In the genomic region with DNA sequence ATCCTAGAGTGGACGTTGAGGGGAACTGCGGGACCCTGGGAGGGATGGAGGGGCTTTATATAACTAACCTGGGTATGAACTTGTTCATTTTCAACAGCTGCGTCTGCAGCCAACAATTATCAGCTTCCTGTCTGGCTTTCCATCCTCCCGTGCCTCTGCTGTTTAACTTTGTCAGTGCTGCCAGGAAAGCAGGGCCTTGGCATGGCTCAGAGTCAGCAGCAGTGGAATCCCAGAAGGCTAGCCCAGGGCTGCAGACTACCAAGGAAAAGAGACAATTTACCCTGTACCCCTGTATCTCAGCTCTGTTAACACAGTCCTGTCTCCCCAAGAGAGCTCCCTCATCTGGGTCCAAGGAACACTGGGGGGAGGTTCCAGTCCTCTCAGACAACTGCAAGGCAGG, we compare ENCODE assay signal across 15 mouse cellular contexts.
DNase-seq lines count a peak whose midpoint lies in the region; TF ChIP-seq lines count a peak whose summit lies in the region.
"Had no signal": no experiment of that assay in that cellular context is flagged by ENCODE, and none has a peak within 500 bp of the region (broad histone marks: within the 10 kb centered on the region; RNA-seq: fewer than 3 reads in every experiment).

No protein-coding gene starts in this region.

- no peak for TF ChIP-seq POLR2A in cerebellum, adult 2 months (IDR thresholded peaks at IDR 0.05; ENCODE audit: borderline replicate concordance, insufficient read depth, low read length)

- intact Hi-C loops in heart, postnatal 14 days (cut with DNase I), result no loop called here

- DNase-seq in cerebellum, adult 2 months, result peak; percentile 46 to 50
- DNase-seq in cerebellum, postnatal 4 days (ENCODE audit: low spot score in 2 of 2), result no peak
- DNase-seq in heart, adult 8-10 months (ENCODE audit: low spot score), result peak; percentile 14
- DNase-seq in heart, postnatal 14 days, result no peak
- DNase-seq in cerebellum, postnatal 25 days, result peak; percentile 52 to 60
- peak; percentile 11 for DNase-seq in lung, postnatal 25 days (ENCODE audit: low spot score)
- no peak for DNase-seq in adrenal gland, postnatal 36 days
- DNase-seq in kidney, postnatal 25 days, result no peak
- DNase-seq: adrenal gland, adult 2 months; gastrocnemius, adult 2 months; layer of hippocampus, postnatal 36 days; retina, postnatal 1 day; thymus, postnatal 36 days had no signal

- WGBS in cerebellum, adult 2 months, result 15% methylated on average over 4 of the region's 4 CpGs

- H3K4me1 ChIP-seq in cerebellum, adult 2 months (ENCODE audit: control insufficient read depth, insufficient read depth, low read length), result peaks cover 62% of the 10 kb centered on the region

- TF ChIP-seq CTCF in cerebellum, adult 2 months (IDR thresholded peaks at IDR 0.05; ENCODE audit: borderline replicate concordance, insufficient read depth, low read depth, low read length), result no peak

- H3K4me3 ChIP-seq in cerebellum, adult 2 months (replicated peaks; ENCODE audit: insufficient read depth, low read depth, low read length), result no peak overlapping the region
- H3K4me3 ChIP-seq: forebrain, embryonic 15.5 days; gastrocnemius, adult 2 months; hindbrain, embryonic 15.5 days had no signal

- no peaks in the 10 kb centered on the region for H3K27me3 ChIP-seq in cerebellum, adult 2 months (ENCODE audit: control insufficient read depth, insufficient read depth, low read length)
- H3K27me3 ChIP-seq: forebrain, embryonic 15.5 days; hindbrain, embryonic 15.5 days had no signal

- H3K27ac ChIP-seq in cerebellum, adult 2 months (ENCODE audit: insufficient read depth, low read length), result 0 out of 2 replicates have a peak overlapping the region, but pooled peaks have one; percentile 19
- H3K27ac ChIP-seq: forebrain, embryonic 15.5 days; gastrocnemius, adult 2 months; hindbrain, embryonic 15.5 days had no signal

Comparison
In these comparisons a context has a peak if more than half of its experiments do, and no peak if none do; other contexts are left out.
1. DNase-seq: peak in cerebellum, adult 2 months (2 of 2), heart, adult 8-10 months (single experiment), cerebellum, postnatal 25 days (2 of 2) and lung, postnatal 25 days (single experiment); none in cerebellum, postnatal 4 days (0 of 2), heart, postnatal 14 days (0 of 2), adrenal gland, postnatal 36 days (0 of 2) and kidney, postnatal 25 days (0 of 2).